Mouse (Mus musculus): Measurements from ENCODE around the gene Trappc4. TPM values are rescaled to one million over a fixed set of nuclear protein-coding genes. Genes with fewer than 3 reads are reported as not detected.
"Not testable (repeated sequence)": the region's sequence is repeated elsewhere in the genome, so short reads cannot be mapped to it uniquely, and the experiment has no call there.

Gene Trappc4
- total RNA-seq (2014; fragmentation: Nextera tagmentation) (31.8 and 52.9 TPM in 2 replicates), total RNA-seq (2017) (69.1 and 71.4 TPM in 2 replicates), polyA plus RNA-seq (2012) (6.3 and 9.6 TPM in 2 replicates)

GRCm38 (mm10) chr9:44406906-44407751 lies at the start of gene Trappc4, which contains the start of gene Rps25:
Gene Trappc4 (minus strand): TSS chr9:44407600.
Gene Rps25 (plus strand): TSS chr9:44407139.
- H3K4me3 ChIP-seq (ENCODE audit: low read depth, low read length), result peak within 1 kb of the TSS; percentile 84
- DNase-seq (ENCODE audit: low spot score) (peak; percentile 90), ATAC-seq (ENCODE audit: extremely low read depth, insufficient number of reproducible peaks, low FRiP score, poor library complexity, severe bottlenecking) (peak; percentile 85)
- no peaks in the 10 kb centered on the region for H3K9me3 ChIP-seq (replicated peaks)
- no peaks in the 10 kb centered on the region for H3K27me3 ChIP-seq (ENCODE audit: insufficient read depth, low read length)
- H3K4me1 ChIP-seq (ENCODE audit: insufficient read depth, low read depth, low read length), result peaks cover 55% of the 10 kb centered on the region
- peaks cover 74% of the 10 kb centered on the region for H3K36me3 ChIP-seq (replicated peaks)
- TF ChIP-seq GATA2 (IDR thresholded peaks at IDR 0.05; ENCODE audit: borderline replicate concordance, low read depth, low read length), result no peak
- TF ChIP-seq TAL1 (conservative IDR thresholded peaks at IDR 0.05; ENCODE audit: low read depth, low read length), result no peak
- TF ChIP-seq POLR2AphosphoS5 (IDR thresholded peaks at IDR 0.05; ENCODE audit: insufficient replicate concordance, low read depth, low read length), result no peak
- no peak for TF ChIP-seq CTCF (IDR thresholded peaks at IDR 0.05; ENCODE audit: low read depth, low read length)
- TF ChIP-seq GATA1 (IDR thresholded peaks at IDR 0.05; ENCODE audit: borderline replicate concordance, low read length), result no peak

- Histone ChIP-seq H3K9me3 (replicated peaks) (no peaks in the 10 kb centered on the region), H3K4me3 (ENCODE audit: low read depth, low read length) (no peak within 1 kb of the TSS), H3K27me3 (ENCODE audit: insufficient read depth, low read length) (peaks cover 44% of the 10 kb centered on the region), H3K4me1 (ENCODE audit: insufficient read depth, low read depth, low read length) (no peaks in the 10 kb centered on the region), H3K36me3 (replicated peaks) (no peaks in the 10 kb centered on the region)
- TF ChIP-seq TAL1 (conservative IDR thresholded peaks at IDR 0.05; ENCODE audit: low read depth, low read length), result no peak
- TF ChIP-seq GATA1 (IDR thresholded peaks at IDR 0.05; ENCODE audit: borderline replicate concordance, low read length), result no peak
- TF ChIP-seq POLR2AphosphoS5 (IDR thresholded peaks at IDR 0.05; ENCODE audit: insufficient replicate concordance, low read depth, low read length), result no peak
- no peak for TF ChIP-seq CTCF (IDR thresholded peaks at IDR 0.05; ENCODE audit: low read depth, low read length)
- TF ChIP-seq GATA2 (IDR thresholded peaks at IDR 0.05; ENCODE audit: borderline replicate concordance, low read depth, low read length), result no peak
- DNase-seq (ENCODE audit: low spot score) (no peak), ATAC-seq (ENCODE audit: extremely low read depth, insufficient number of reproducible peaks, low FRiP score, poor library complexity, severe bottlenecking) (no peak)
These were observed 47.5 kb upstream of the Trappc4 start, which contains the start of gene Upk2 for GRCm38 (mm10) chr9:44454891-44455220. Gene Upk2 (minus strand): TSS chr9:44454976.

- Histone ChIP-seq H3K4me3 (ENCODE audit: low read depth, low read length) (no peak overlapping the region), H3K36me3 (replicated peaks) (no peaks in the 10 kb centered on the region), H3K4me1 (ENCODE audit: insufficient read depth, low read depth, low read length) (no peaks in the 10 kb centered on the region), H3K9me3 (replicated peaks) (no peaks in the 10 kb centered on the region), H3K27me3 (ENCODE audit: insufficient read depth, low read length) (peaks cover 40% of the 10 kb centered on the region)
- ATAC-seq (ENCODE audit: extremely low read depth, insufficient number of reproducible peaks, low FRiP score, poor library complexity, severe bottlenecking) (no peak; the same call in 1 of the 2 replicates), DNase-seq (ENCODE audit: low spot score) (peak; percentile 60)
- TF ChIP-seq CTCF (IDR thresholded peaks at IDR 0.05; ENCODE audit: low read depth, low read length) (peak; percentile 44; the same call in 1 of the 2 replicates), GATA1 (IDR thresholded peaks at IDR 0.05; ENCODE audit: borderline replicate concordance, low read length) (no peak)
These were observed 46.9 kb upstream of the Trappc4 start for GRCm38 (mm10) chr9:44454132-44454890.

GRCm38 (mm10) chr9:44450387-44450786 lies 43.0 kb upstream of the Trappc4 start:
- H3K27me3 ChIP-seq (ENCODE audit: insufficient read depth, low read length), result peaks cover 31% of the 10 kb centered on the region
- no peak overlapping the region for H3K4me3 ChIP-seq (ENCODE audit: low read depth, low read length)
- no peaks in the 10 kb centered on the region for H3K9me3 ChIP-seq (replicated peaks)
- TF ChIP-seq GATA2 (IDR thresholded peaks at IDR 0.05; ENCODE audit: borderline replicate concordance, low read depth, low read length) (no peak), GATA1 (IDR thresholded peaks at IDR 0.05; ENCODE audit: borderline replicate concordance, low read length) (no peak), CTCF (IDR thresholded peaks at IDR 0.05; ENCODE audit: low read depth, low read length) (no peak), TAL1 (conservative IDR thresholded peaks at IDR 0.05; ENCODE audit: low read depth, low read length) (no peak), POLR2AphosphoS5 (IDR thresholded peaks at IDR 0.05; ENCODE audit: insufficient replicate concordance, low read depth, low read length) (no peak)
- DNase-seq (ENCODE audit: low spot score) (no peak), ATAC-seq (ENCODE audit: extremely low read depth, insufficient number of reproducible peaks, low FRiP score, poor library complexity, severe bottlenecking) (no peak)
- H3K36me3 ChIP-seq (replicated peaks), result no peaks in the 10 kb centered on the region
- no peaks in the 10 kb centered on the region for H3K4me1 ChIP-seq (ENCODE audit: insufficient read depth, low read depth, low read length)

GRCm38 (mm10) chr9:44444402-44445025 lies 37.1 kb upstream of the Trappc4 start:
- H3K9me3 ChIP-seq (replicated peaks); H3K36me3 ChIP-seq (replicated peaks); H3K4me3 ChIP-seq (ENCODE audit: low read depth, low read length); H3K4me1 ChIP-seq (ENCODE audit: insufficient read depth, low read depth, low read length); ATAC-seq (ENCODE audit: extremely low read depth, insufficient number of reproducible peaks, low FRiP score, poor library complexity, severe bottlenecking); H3K27me3 ChIP-seq (ENCODE audit: insufficient read depth, low read length); DNase-seq (ENCODE audit: low spot score): not testable (repeated sequence)

GRCm38 (mm10) chr9:44440961-44441360 lies 33.6 kb upstream of the Trappc4 start, which contains the start of gene Foxr1:
Gene Foxr1 (minus strand): TSS chr9:44441136.
- DNase-seq (ENCODE audit: low spot score), result no peak
- H3K9me3 ChIP-seq (replicated peaks), result no peaks in the 10 kb centered on the region
- peaks cover 9% of the 10 kb centered on the region for H3K27me3 ChIP-seq (ENCODE audit: insufficient read depth, low read length)

More at GRCm38 (mm10) chr9:44440961-44441360, 33.6 kb upstream of the Trappc4 start, which contains the start of gene Foxr1:
- no peak for ATAC-seq (ENCODE audit: extremely low read depth, insufficient number of reproducible peaks, low FRiP score, poor library complexity, severe bottlenecking)
- no peak for TF ChIP-seq TAL1 (conservative IDR thresholded peaks at IDR 0.05; ENCODE audit: low read depth, low read length)
- no peak for TF ChIP-seq POLR2AphosphoS5 (IDR thresholded peaks at IDR 0.05; ENCODE audit: insufficient replicate concordance, low read depth, low read length)
- TF ChIP-seq GATA1 (IDR thresholded peaks at IDR 0.05; ENCODE audit: borderline replicate concordance, low read length), result no peak
- TF ChIP-seq CTCF (IDR thresholded peaks at IDR 0.05; ENCODE audit: low read depth, low read length), result no peak
- TF ChIP-seq GATA2 (IDR thresholded peaks at IDR 0.05; ENCODE audit: borderline replicate concordance, low read depth, low read length), result no peak
- Histone ChIP-seq H3K36me3 (replicated peaks) (no peaks in the 10 kb centered on the region), H3K4me3 (ENCODE audit: low read depth, low read length) (no peak within 1 kb of the TSS), H3K4me1 (ENCODE audit: insufficient read depth, low read depth, low read length) (no peaks in the 10 kb centered on the region)

Measured in G1E (cell line).